Mouse (Mus musculus) spleen, postnatal 10 days (tissue): ENCODE data around the gene Lrmda.
"Not testable (repeated sequence)": the region's sequence is repeated elsewhere in the genome, so short reads cannot be mapped to it uniquely, and the experiment has no call there.

ENCODE experiments used
- DNase-seq, 2 experiments: peaks; one replicate each; pipeline ENCODE4 v3.0.0; 2021 to 2022; ENCODE audit warnings: low spot score in 2 of 2

Lrmda gene

GRCm38 (mm10) chr14:22587285-22587957 is 567.9 kb downstream of the Lrmda start:
- DNase-seq = no peak

- no peak for DNase-seq
These were observed 568.4 kb downstream of the Lrmda start for GRCm38 (mm10) chr14:22587958-22588296.

- not testable (repeated sequence) for DNase-seq
These were observed 568.9 kb downstream of the Lrmda start for GRCm38 (mm10) chr14:22588394-22588793.

- no peak for DNase-seq
These were observed 570.1 kb downstream of the Lrmda start for GRCm38 (mm10) chr14:22589503-22590215.

GRCm38 (mm10) chr14:22591186-22591585 is 571.7 kb downstream of the Lrmda start:
- no peak for DNase-seq

GRCm38 (mm10) chr14:22597508-22597907 is 578.0 kb downstream of the Lrmda start:
- DNase-seq = no peak

GRCm38 (mm10) chr14:22598638-22599037 is 579.1 kb downstream of the Lrmda start:
- no peak for DNase-seq

- DNase-seq = no peak
These were observed 580.7 kb downstream of the Lrmda start for GRCm38 (mm10) chr14:22600166-22600565.

- no peak for DNase-seq
These were observed 582.8 kb downstream of the Lrmda start for GRCm38 (mm10) chr14:22602308-22602707.

- no peak for DNase-seq
These were observed 589.1 kb downstream of the Lrmda start for GRCm38 (mm10) chr14:22608599-22608998.

GRCm38 (mm10) chr14:22609261-22610245 is 590.0 kb downstream of the Lrmda start:
- no peak for DNase-seq

GRCm38 (mm10) chr14:22611011-22611410 is 591.5 kb downstream of the Lrmda start:
- no peak for DNase-seq

GRCm38 (mm10) chr14:22620191-22620590 is 600.7 kb downstream of the Lrmda start:
- DNase-seq = no peak

- no peak for DNase-seq
These were observed 602.4 kb downstream of the Lrmda start for GRCm38 (mm10) chr14:22621941-22622340.

- no peak for DNase-seq
These were observed 607.8 kb downstream of the Lrmda start for GRCm38 (mm10) chr14:22627105-22627829.

GRCm38 (mm10) chr14:22630361-22630867 is 610.9 kb downstream of the Lrmda start:
- no peak for DNase-seq

GRCm38 (mm10) chr14:22633612-22634011 is 614.1 kb downstream of the Lrmda start:
- DNase-seq = no peak

- no peak for DNase-seq
These were observed 624.0 kb downstream of the Lrmda start for GRCm38 (mm10) chr14:22643494-22643893.

GRCm38 (mm10) chr14:22647879-22648611 is 628.5 kb downstream of the Lrmda start:
- DNase-seq = no peak

GRCm38 (mm10) chr14:22649411-22649911 is 629.9 kb downstream of the Lrmda start:
- no peak for DNase-seq
